Mouse (Mus musculus) adrenal gland, postnatal 25 days (tissue): ENCODE results near the gene Pabpc4. TPM values are rescaled to one million over a fixed set of nuclear protein-coding genes. Genes with fewer than 3 reads are reported as not detected.
"Not testable (repeated sequence)": the region's sequence is repeated elsewhere in the genome, so short reads cannot be mapped to it uniquely, and the experiment has no call there.

Experiments
- DNase-seq: peaks from one replicate; pipeline ENCODE4 v3.0.0; 2021; ENCODE audit warnings: mixed read lengths
- total RNA-seq: library from RNA; stranded (reverse); gene quantifications from 2 replicates; pipeline ENCODE4 v1.2.3, GENCODE M21; 2021

Pabpc4 gene
- total RNA-seq, 1 experiment from 2014 or later = 97.7 TPM

GRCm38 (mm10) chr4:123298226-123298625 lies 36.1 kb downstream of the Pabpc4 start:
- DNase-seq = no peak

GRCm38 (mm10) chr4:123298980-123299670 lies 37.0 kb downstream of the Pabpc4 start:
- DNase-seq = peak; percentile 69

GRCm38 (mm10) chr4:123305789-123306188 lies 43.6 kb downstream of the Pabpc4 start:
- no peak for DNase-seq

GRCm38 (mm10) chr4:123306999-123307398 lies 44.8 kb downstream of the Pabpc4 start:
- no peak for DNase-seq

GRCm38 (mm10) chr4:123308292-123308691 lies 46.1 kb downstream of the Pabpc4 start:
- DNase-seq = no peak

- no peak for DNase-seq
These were observed 49.7 kb downstream of the Pabpc4 start for GRCm38 (mm10) chr4:123311845-123312244.

GRCm38 (mm10) chr4:123313010-123313409 lies 50.9 kb downstream of the Pabpc4 start:
- DNase-seq = no peak

- no peak for DNase-seq
These were observed 52.3 kb downstream of the Pabpc4 start for GRCm38 (mm10) chr4:123314497-123314896.

GRCm38 (mm10) chr4:123322910-123323309 lies 60.8 kb downstream of the Pabpc4 start:
- not testable (repeated sequence) for DNase-seq

- no peak for DNase-seq
These were observed 61.4 kb downstream of the Pabpc4 start, which contains the start of gene Oxct2a for GRCm38 (mm10) chr4:123323534-123323933. Oxct2a (minus strand) TSS chr4:123323634.

GRCm38 (mm10) chr4:123326087-123326486 lies 63.9 kb downstream of the Pabpc4 start:
- DNase-seq = no peak

- DNase-seq = no peak
These were observed 65.5 kb downstream of the Pabpc4 start for GRCm38 (mm10) chr4:123327630-123328029.

- no peak for DNase-seq
These were observed 66.8 kb downstream of the Pabpc4 start for GRCm38 (mm10) chr4:123328946-123329345.

GRCm38 (mm10) chr4:123331326-123331725 lies 69.2 kb downstream of the Pabpc4 start:
- no peak for DNase-seq

GRCm38 (mm10) chr4:123331961-123332360 lies 69.8 kb downstream of the Pabpc4 start:
- not testable (repeated sequence) for DNase-seq

- no peak for DNase-seq
These were observed 71.0 kb downstream of the Pabpc4 start for GRCm38 (mm10) chr4:123333151-123333550.

GRCm38 (mm10) chr4:123334177-123334576 lies 72.0 kb downstream of the Pabpc4 start:
- DNase-seq = no peak

- DNase-seq = not testable (repeated sequence)
These were observed 73.1 kb downstream of the Pabpc4 start for GRCm38 (mm10) chr4:123335244-123335643.

- DNase-seq = no peak
These were observed 73.8 kb downstream of the Pabpc4 start for GRCm38 (mm10) chr4:123335796-123336585.

- DNase-seq = no peak
These were observed 75.5 kb downstream of the Pabpc4 start for GRCm38 (mm10) chr4:123337693-123338092.

GRCm38 (mm10) chr4:123340232-123340631 lies 78.1 kb downstream of the Pabpc4 start:
- no peak for DNase-seq

- DNase-seq = no peak
These were observed 80.0 kb downstream of the Pabpc4 start for GRCm38 (mm10) chr4:123342091-123342641.
